In genomic region chr11:115685954-115686353, GRCm38 (mm10) we compare ENCODE assay signal across 21 mouse cellular contexts. TPM values are rescaled to one million over a fixed set of nuclear protein-coding genes. Genes with fewer than 3 reads are reported as not detected.
A peak's percentile ranks its signal among the peaks of the same experiment; 100 is the strongest.
DNase-seq lines count a peak whose midpoint lies in the region; ATAC-seq and TF ChIP-seq lines count a peak whose summit lies in the region.
"Had no signal": no experiment of that assay in that cellular context is flagged by ENCODE, and none has a peak within 500 bp of the region (broad histone marks: within the 10 kb centered on the region; RNA-seq: fewer than 3 reads in every experiment).

No protein-coding gene starts in this region.

- DNase-seq in heart, adult 2 months: no peak
- DNase-seq in heart, postnatal 4 days: no peak
- DNase-seq in kidney, adult 9 months: no peak
- DNase-seq in MEL (ENCODE audit: low read depth, low spot score): no peak
- no peak for DNase-seq in urinary bladder, adult 2 months (ENCODE audit: low spot score)
- DNase-seq: adrenal gland, adult 8-10 months; cerebellum, adult 9-10 months; kidney, adult 18-20 months; kidney, postnatal 36 days; layer of hippocampus, adult 9-11 months; lung, postnatal 10 days; thymus, postnatal 14 days had no signal

- no peaks in the 10 kb centered on the region for H3K9me3 ChIP-seq in kidney, embryonic 15.5 days (replicated peaks)
- H3K9me3 ChIP-seq in MEL (replicated peaks; ENCODE audit: insufficient read depth, low read length): no peaks in the 10 kb centered on the region
- H3K9me3 ChIP-seq: embryonic facial prominence, embryonic 12.5 days; liver, embryonic 15.5 days; midbrain, embryonic 13.5 days; neural tube, embryonic 13.5 days had no signal

- no peaks in the 10 kb centered on the region for H3K27me3 ChIP-seq in heart, adult 2 months (ENCODE audit: control insufficient read depth, insufficient read depth, low read length)
- no peaks in the 10 kb centered on the region for H3K27me3 ChIP-seq in kidney, embryonic 15.5 days
- no peaks in the 10 kb centered on the region for H3K27me3 ChIP-seq in C2C12 (ENCODE audit: control insufficient read depth, insufficient read depth, insufficient read length)
- no peaks in the 10 kb centered on the region for H3K27me3 ChIP-seq in MEL (ENCODE audit: control insufficient read depth in 1 of 2, insufficient read depth in 2 of 2, low read length in 2 of 2)
- H3K27me3 ChIP-seq: embryonic facial prominence, embryonic 12.5 days; limb, embryonic 13.5 days; liver, embryonic 15.5 days; midbrain, embryonic 13.5 days; neural tube, embryonic 13.5 days; Patski had no signal

- no peak for TF ChIP-seq RAD21 in MEL (IDR thresholded peaks at IDR 0.05; ENCODE audit: low read depth, low read length)

- H3K27ac ChIP-seq in heart, adult 2 months: peak overlapping the region; percentile 70
- peak overlapping the region; percentile 1; the same call in 1 of the 2 replicates for H3K27ac ChIP-seq in kidney, embryonic 15.5 days
- peak overlapping the region; percentile 26; the same call in 1 of the 2 replicates for H3K27ac ChIP-seq in MEL (ENCODE audit: control insufficient read depth, low read depth, low read length)
- H3K27ac ChIP-seq: embryonic facial prominence, embryonic 12.5 days; hindbrain, postnatal 0 days; limb, embryonic 13.5 days; liver, embryonic 15.5 days; midbrain, embryonic 13.5 days; neural tube, embryonic 13.5 days had no signal

- H3K4me2 ChIP-seq in kidney, embryonic 15.5 days: no peak overlapping the region
- H3K4me2 ChIP-seq: embryonic facial prominence, embryonic 12.5 days; limb, embryonic 13.5 days; liver, embryonic 15.5 days; midbrain, embryonic 13.5 days; neural tube, embryonic 13.5 days had no signal

- peaks cover 81% of the 10 kb centered on the region for H3K79me3 ChIP-seq in C2C12 (ENCODE audit: low read depth)

- no peak for ATAC-seq in kidney, embryonic 15.5 days (replicated peaks; ENCODE audit: low FRiP score)
- ATAC-seq: hindbrain, postnatal 0 days; midbrain, embryonic 13.5 days; Patski had no signal

- no peak overlapping the region for H3K4me3 ChIP-seq in heart, adult 2 months
- H3K4me3 ChIP-seq in kidney, embryonic 15.5 days (replicated peaks): no peak overlapping the region
- H3K4me3 ChIP-seq in C2C12 (ENCODE audit: insufficient read depth, poor library complexity, severe bottlenecking): no peak overlapping the region
- no peak overlapping the region for H3K4me3 ChIP-seq in MEL (ENCODE audit: control insufficient read depth in 1 of 2, insufficient read depth in 1 of 2, low read depth in 2 of 2, low read length in 2 of 2)
- H3K4me3 ChIP-seq: embryonic facial prominence, embryonic 12.5 days; limb, embryonic 13.5 days; liver, embryonic 15.5 days; midbrain, embryonic 13.5 days; neural tube, embryonic 13.5 days had no signal

- 49% methylated on average over 7 of the region's 7 CpGs for WGBS in heart, adult 2 months
- WGBS in kidney, embryonic 15.5 days: 75% methylated on average over 7 of the region's 7 CpGs

- TF ChIP-seq EP300 in heart, adult 2 months (IDR thresholded peaks at IDR 0.05; ENCODE audit: insufficient read depth, low read depth, low read length): no peak
- no peak for TF ChIP-seq EP300 in MEL (IDR thresholded peaks at IDR 0.05; ENCODE audit: low read depth in 1 of 2, low read length in 2 of 2)

- H3K36me3 ChIP-seq in heart, adult 2 months (ENCODE audit: control insufficient read depth, insufficient read depth, low read length): peaks cover 13% of the 10 kb centered on the region
- peaks cover 44% of the 10 kb centered on the region for H3K36me3 ChIP-seq in kidney, embryonic 15.5 days
- peaks cover 15% of the 10 kb centered on the region for H3K36me3 ChIP-seq in C2C12 (ENCODE audit: control insufficient read depth, insufficient read depth)
- peaks cover 50 to 61% of the 10 kb centered on the region in 2 experiments for H3K36me3 ChIP-seq in MEL (ENCODE audit: control insufficient read depth in 1 of 2, insufficient read depth in 2 of 2, low read length in 2 of 2)

- no peak for TF ChIP-seq POLR2A in heart, adult 2 months (IDR thresholded peaks at IDR 0.05; ENCODE audit: insufficient read depth, low read depth, low read length)
- no peak for TF ChIP-seq POLR2A in MEL (IDR thresholded peaks at IDR 0.05; ENCODE audit: control insufficient read depth in 1 of 2, insufficient read depth in 1 of 2, low read depth in 1 of 2, low read length in 2 of 2, poor library complexity in 1 of 2)

- no peak for TF ChIP-seq CTCF in heart, adult 2 months (IDR thresholded peaks at IDR 0.05)
- TF ChIP-seq CTCF in C2C12 (IDR thresholded peaks at IDR 0.05; ENCODE audit: control insufficient read depth, insufficient read depth, insufficient read length): no peak
- TF ChIP-seq CTCF in MEL (IDR thresholded peaks at IDR 0.05 in 2 of 3, conservative IDR thresholded peaks at IDR 0.05 in 1 of 3; ENCODE audit: control insufficient read depth in 1 of 3, insufficient read depth in 1 of 3, low read depth in 2 of 3, low read length in 3 of 3, poor library complexity in 1 of 3, severe bottlenecking in 1 of 3): no peak

- peaks cover 6% of the 10 kb centered on the region for H3K79me2 ChIP-seq in heart, adult 2 months (replicated peaks; ENCODE audit: control insufficient read depth, insufficient read depth, low read length)
- peaks cover 100% of the 10 kb centered on the region for H3K79me2 ChIP-seq in C2C12 (ENCODE audit: control insufficient read depth, insufficient read depth)
- H3K79me2 ChIP-seq in MEL (ENCODE audit: control insufficient read depth, insufficient read depth, low read length, poor library complexity): peaks cover 92% of the 10 kb centered on the region

- H3K4me1 ChIP-seq in heart, adult 2 months (ENCODE audit: control insufficient read depth, insufficient read depth, low read length): peaks cover 14% of the 10 kb centered on the region
- 0 out of 2 replicates have a peak, but pooled peaks cover 5% of the 10 kb centered on the region for H3K4me1 ChIP-seq in kidney, embryonic 15.5 days
- H3K4me1 ChIP-seq in MEL (ENCODE audit: control insufficient read depth in 1 of 2, insufficient read depth in 2 of 2, low read length in 2 of 2): peaks cover 24 to 31% of the 10 kb centered on the region in 2 experiments
- H3K4me1 ChIP-seq: embryonic facial prominence, embryonic 12.5 days; limb, embryonic 13.5 days; midbrain, embryonic 13.5 days had no signal

- H3ac ChIP-seq in C2C12 (ENCODE audit: control insufficient read depth, insufficient read length, low read depth): peak overlapping the region; percentile 40

- H3K9ac ChIP-seq in heart, adult 2 months (ENCODE audit: low read depth, low read length): no peak overlapping the region
- no peak overlapping the region for H3K9ac ChIP-seq in kidney, embryonic 15.5 days
- no peak overlapping the region for H3K9ac ChIP-seq in MEL (ENCODE audit: control insufficient read depth, low read depth, low read length, poor library complexity, severe bottlenecking)
- H3K9ac ChIP-seq: embryonic facial prominence, embryonic 12.5 days; limb, embryonic 13.5 days; liver, embryonic 15.5 days; midbrain, embryonic 13.5 days; neural tube, embryonic 13.5 days had no signal

- intact Hi-C loops in heart, adult 2 months (cut with DNase I): no loop called here

TF ChIP-seq in C2C12, 6 proteins besides CTCF, POLR2A, EP300 and RAD21:
- no peak for TF ChIP-seq CEBPB (IDR thresholded peaks at IDR 0.05; ENCODE audit: low read depth)
- peak; percentile 52 for TF ChIP-seq MYOD1 (IDR thresholded peaks at IDR 0.05; ENCODE audit: control insufficient read depth, insufficient read length, low read depth)
- TF ChIP-seq MAX (IDR thresholded peaks at IDR 0.05): no peak

TF ChIP-seq in MEL, 35 proteins besides CTCF, POLR2A, EP300 and RAD21 (continues in another document):
- TF ChIP-seq TCF12 (IDR thresholded peaks at IDR 0.05; ENCODE audit: low read depth, low read length): no peak
- TF ChIP-seq SMC3 (IDR thresholded peaks at IDR 0.05; ENCODE audit: low read depth, low read length): no peak
- TF ChIP-seq NELFE (IDR thresholded peaks at IDR 0.05; ENCODE audit: low read depth, low read length): no peak
- TF ChIP-seq MYB (IDR thresholded peaks at IDR 0.05; ENCODE audit: low read depth, low read length): no peak
- no peak for TF ChIP-seq UBTF (IDR thresholded peaks at IDR 0.05; ENCODE audit: borderline replicate concordance, insufficient read depth, low read depth, low read length)
- no peak for TF ChIP-seq CHD2 (IDR thresholded peaks at IDR 0.05; ENCODE audit: low read length)
- no peak for TF ChIP-seq GABPA (IDR thresholded peaks at IDR 0.05; ENCODE audit: low read depth, low read length)
- no peak for TF ChIP-seq USF1 (IDR thresholded peaks at IDR 0.05; ENCODE audit: low read depth, low read length)
- no peak for TF ChIP-seq MXI1 (IDR thresholded peaks at IDR 0.05; ENCODE audit: low read depth, low read length)
- no peak for TF ChIP-seq KAT2A (conservative IDR thresholded peaks at IDR 0.05; ENCODE audit: low read depth, low read length)
- TF ChIP-seq GATA1 (IDR thresholded peaks at IDR 0.05; ENCODE audit: low read depth, low read length): no peak
- TF ChIP-seq TAL1 (IDR thresholded peaks at IDR 0.05; ENCODE audit: low read length): no peak
- TF ChIP-seq HCFC1 (IDR thresholded peaks at IDR 0.05; ENCODE audit: low read depth, low read length): no peak
- TF ChIP-seq BHLHE40 (IDR thresholded peaks at IDR 0.05; ENCODE audit: borderline replicate concordance, low read depth, low read length): no peak
- no peak for TF ChIP-seq ELF1 (IDR thresholded peaks at IDR 0.05; ENCODE audit: low read depth, low read length)
- TF ChIP-seq RCOR1 (IDR thresholded peaks at IDR 0.05; ENCODE audit: low read depth, low read length): no peak

RNA-seq across cellular contexts. Expression of gene Grb2, which starts 22.4 kb away (rescaled TPM):
- 100 to 1,000 TPM; 107 to 109 TPM for total RNA-seq in heart, adult 2 months (2021)
- polyA plus RNA-seq in heart, adult 2 months (2012; rRNA removed): 52.0 and 73.2 TPM in 2 replicates
- 100 to 1,000 TPM; 119 to 134 TPM for total RNA-seq in heart, postnatal 4 days (2021)
- polyA plus RNA-seq in kidney, embryonic 15.5 days (2015; fragmentation: Nextera tagmentation; extraction: Ambion mirVana): 92.0 and 98.4 TPM in 2 replicates
- polyA plus RNA-seq in C2C12 (2012; fragmentation: generic; extraction: Trizol) (45.0 TPM), MEL (2012; ENCODE audit: insufficient read depth in 1 of 2, insufficient read length in 2 of 2, low read depth in 1 of 2, low replicate concordance in 2 of 2, missing spikeins in 1 of 2) (100 to 1,000 TPM in 1 of 2 experiments, not detected in 1; 261 TPM)
- total RNA-seq in MEL (2012; rRNA removed): 75.3 and 93.2 TPM in 2 replicates
- polyA plus RNA-seq in urinary bladder, adult 2 months (2012; rRNA removed): 57.2 and 62.8 TPM in 2 replicates

RNA-seq across cellular contexts. Expression of gene Slc25a19, which starts 57.9 kb away (rescaled TPM):
- 10 to 100 TPM; 32.9 to 40.7 TPM for total RNA-seq in heart, adult 2 months (2021)
- 97.1 and 106 TPM in 2 replicates for polyA plus RNA-seq in heart, adult 2 months (2012; rRNA removed)
- 10 to 100 TPM; 27.6 to 30.7 TPM for total RNA-seq in heart, postnatal 4 days (2021)
- polyA plus RNA-seq in kidney, embryonic 15.5 days (2015; fragmentation: Nextera tagmentation; extraction: Ambion mirVana): 45.8 and 48.3 TPM in 2 replicates
- polyA plus RNA-seq in C2C12 (2012; fragmentation: generic; extraction: Trizol) (13.7 TPM), MEL (2012; ENCODE audit: insufficient read depth in 1 of 2, insufficient read length in 2 of 2, low read depth in 1 of 2, low replicate concordance in 2 of 2, missing spikeins in 1 of 2) (10 to 100 TPM in 1 of 2 experiments, not detected in 1; 43.1 TPM)
- 30.0 and 35.3 TPM in 2 replicates for total RNA-seq in MEL (2012; rRNA removed)
- 30.0 and 31.7 TPM in 2 replicates for polyA plus RNA-seq in urinary bladder, adult 2 months (2012; rRNA removed)

Comparison
In these comparisons a context has a peak if more than half of its experiments do, and no peak if none do; other contexts are left out.
1. H3K27ac ChIP-seq: peak in every context shown above with its lines; median percentile 70 in heart, adult 2 months; 26 in MEL; 1 in kidney, embryonic 15.5 days.